Mouse (Mus musculus) myocyte (in vitro differentiated cells): ENCODE data around the gene Atp13a1. TPM values are rescaled to one million over a fixed set of nuclear protein-coding genes. Genes with fewer than 3 reads are reported as not detected.

Experiments used
- H3K27me3 ChIP-seq: one replicate; pipeline ENCODE4 v1.6.1; 2011; ENCODE audit not compliant: control insufficient read depth, insufficient read depth, insufficient read length
- H3K36me3 ChIP-seq: one replicate; pipeline ENCODE4 v1.6.1; 2011; ENCODE audit not compliant: control insufficient read depth, insufficient read depth
- H3K4me2 ChIP-seq: one replicate; pipeline ENCODE4 v1.6.1; 2011; ENCODE audit warnings: low read depth, control low read depth
- H3K4me3 ChIP-seq: one replicate; pipeline ENCODE4 v1.5.1; 2011; ENCODE audit warnings: mild to moderate bottlenecking, control low read depth, moderate library complexity
- H3K79me2 ChIP-seq: one replicate; pipeline ENCODE4 v1.6.1; 2011; ENCODE audit not compliant: control insufficient read depth, insufficient read depth
- H3ac ChIP-seq: one replicate; pipeline ENCODE4 v1.6.1; 2011; ENCODE audit not compliant: control insufficient read depth, insufficient read length
- CEBPB ChIP-seq: IDR thresholded peaks from 2 replicates; pipeline ENCODE4 v1.6.1; 2011; ENCODE audit warnings: mild to moderate bottlenecking, moderate library complexity; ENCODE audit not compliant: poor library complexity, insufficient read depth, severe bottlenecking
- E2F4 ChIP-seq: IDR thresholded peaks from one replicate; pipeline ENCODE4 v1.6.1; 2011; ENCODE audit warnings: mild to moderate bottlenecking, control low read depth, moderate library complexity; ENCODE audit not compliant: insufficient read depth
- MAX ChIP-seq: IDR thresholded peaks from one replicate; pipeline ENCODE4 v1.6.1; 2011; ENCODE audit warnings: low read depth, mild to moderate bottlenecking, control low read depth
- MYOD1 ChIP-seq, 3 experiments: IDR thresholded peaks; one replicate each; pipeline ENCODE4 v1.6.1; 2011; ENCODE audit warnings: control low read depth in 2 of 3, low read depth in 2 of 3, mild to moderate bottlenecking in 2 of 3, moderate library complexity in 1 of 3; ENCODE audit not compliant: insufficient read length in 2 of 3, control insufficient read depth in 1 of 3
- MYOG ChIP-seq, 3 experiments: IDR thresholded peaks; one replicate each; pipeline ENCODE4 v1.6.1; 2011; ENCODE audit warnings: control low read depth in 2 of 3, low read depth in 2 of 3, mild to moderate bottlenecking in 2 of 3; ENCODE audit not compliant: insufficient read length in 2 of 3, control insufficient read depth in 1 of 3, insufficient read depth in 1 of 3
- POLR2A ChIP-seq: IDR thresholded peaks from one replicate; pipeline ENCODE4 v1.6.1; 2011; ENCODE audit warnings: low read depth, mild to moderate bottlenecking, control low read depth, moderate library complexity; ENCODE audit not compliant: insufficient read length
- POLR2AphosphoS2 ChIP-seq: IDR thresholded peaks from one replicate; pipeline ENCODE4 v1.6.1; 2011; ENCODE audit warnings: low read depth, control low read depth; ENCODE audit not compliant: insufficient read length
- REST ChIP-seq: IDR thresholded peaks from one replicate; pipeline ENCODE4 v1.6.1; 2011; ENCODE audit warnings: mild to moderate bottlenecking, control low read depth, moderate library complexity; ENCODE audit not compliant: insufficient read depth, insufficient read length
- SRF ChIP-seq: IDR thresholded peaks from one replicate; pipeline ENCODE4 v1.6.1; 2011; ENCODE audit warnings: low read depth; ENCODE audit not compliant: control insufficient read depth, insufficient read length
- TCF12 ChIP-seq: IDR thresholded peaks from one replicate; pipeline ENCODE4 v1.6.1; 2011; ENCODE audit warnings: mild to moderate bottlenecking, control low read depth; ENCODE audit not compliant: poor library complexity, insufficient read depth, severe bottlenecking
- TCF3 ChIP-seq: IDR thresholded peaks from one replicate; pipeline ENCODE4 v1.6.1; 2011; ENCODE audit warnings: low read depth, control low read depth; ENCODE audit not compliant: insufficient read length
- USF1 ChIP-seq: IDR thresholded peaks from one replicate; pipeline ENCODE4 v1.6.1; 2011; ENCODE audit warnings: low read depth, mild to moderate bottlenecking, control low read depth, moderate library complexity
- polyA plus RNA-seq: library from polyadenylated mRNA; unstranded; fragments of >200 nt; fragmentation: generic; extraction: Trizol; gene quantifications from one replicate; pipeline ENCODE4 v1.2.1, GENCODE M21; 2012; ENCODE audit warnings: missing spikeins

Gene Atp13a1
- polyA plus RNA-seq, 1 experiment, result 35.6 TPM

DNA sequence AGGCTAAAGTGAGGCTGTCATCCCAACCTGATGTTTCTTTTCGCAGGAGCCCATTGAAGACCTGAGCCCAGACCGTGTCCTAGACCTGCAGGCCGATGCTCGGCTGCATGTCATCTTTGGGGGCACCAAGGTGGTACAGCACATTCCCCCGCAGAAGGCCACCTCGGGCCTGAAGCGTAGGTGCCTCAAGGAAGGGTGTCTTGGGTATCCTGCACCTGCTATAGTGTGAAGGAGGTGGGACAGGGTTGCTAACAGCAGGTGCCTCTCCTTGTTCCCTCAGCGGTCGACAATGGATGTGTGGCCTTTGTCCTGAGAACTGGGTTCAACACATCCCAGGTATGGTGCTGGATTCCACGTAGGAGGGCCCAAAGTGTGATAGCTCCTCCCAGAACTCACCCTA is 6.7 kb downstream of the Atp13a1 start:
- peaks cover 16% of the 10 kb centered on the region for H3K36me3 ChIP-seq
- TF ChIP-seq MYOG (IDR thresholded peaks at IDR 0.05; ENCODE audit: control insufficient read depth in 1 of 3, insufficient read depth in 1 of 3, insufficient read length in 2 of 3, low read depth in 2 of 3), result no peak
- no peak for TF ChIP-seq CEBPB
- no peak for TF ChIP-seq SRF
- TF ChIP-seq USF1, result no peak
- TF ChIP-seq POLR2AphosphoS2, result no peak
- no peak for TF ChIP-seq TCF12
- TF ChIP-seq POLR2A, result no peak
- no peak for TF ChIP-seq MYOD1 (IDR thresholded peaks at IDR 0.05; ENCODE audit: control insufficient read depth in 1 of 3, insufficient read length in 2 of 3, low read depth in 2 of 3)
- H3ac ChIP-seq, result no peak overlapping the region
- H3K4me2 ChIP-seq, result no peak overlapping the region
- no peaks in the 10 kb centered on the region for H3K27me3 ChIP-seq
- H3K4me3 ChIP-seq, result no peak overlapping the region
- H3K79me2 ChIP-seq, result peaks cover 13% of the 10 kb centered on the region

DNA sequence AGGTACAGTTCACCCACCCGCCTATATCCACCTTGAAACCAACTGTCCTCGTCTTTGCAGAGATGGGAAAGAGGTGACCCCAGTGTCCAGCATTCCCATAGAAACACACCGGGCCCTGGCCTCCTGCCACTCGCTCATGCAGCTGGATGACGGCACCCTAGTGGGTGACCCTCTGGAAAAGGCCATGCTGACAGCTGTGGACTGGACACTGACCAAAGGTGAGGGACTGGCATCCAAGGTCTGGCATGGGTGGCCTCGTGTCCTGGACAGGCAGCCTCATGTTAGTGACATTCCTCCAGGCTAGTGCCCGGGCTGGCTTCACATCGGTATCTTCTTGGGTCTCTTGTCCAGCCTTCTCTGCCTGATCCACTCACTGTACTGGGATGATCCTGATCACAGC is 8.3 kb downstream of the Atp13a1 start:
- H3K4me2 ChIP-seq, result no peak overlapping the region
- no peak overlapping the region for H3ac ChIP-seq
- H3K79me2 ChIP-seq, result no peaks in the 10 kb centered on the region
- no peak overlapping the region for H3K4me3 ChIP-seq
- H3K36me3 ChIP-seq, result peaks cover 16% of the 10 kb centered on the region
- TF ChIP-seq CEBPB (no peak), POLR2AphosphoS2 (no peak), TCF3 (no peak), USF1 (no peak), REST (no peak), POLR2A (no peak), E2F4 (no peak), MYOG (IDR thresholded peaks at IDR 0.05; ENCODE audit: control insufficient read depth in 1 of 3, insufficient read depth in 1 of 3, insufficient read length in 2 of 3, low read depth in 2 of 3) (no peak), TCF12 (no peak), MAX (no peak), SRF (no peak), MYOD1 (IDR thresholded peaks at IDR 0.05; ENCODE audit: control insufficient read depth in 1 of 3, insufficient read length in 2 of 3, low read depth in 2 of 3) (no peak)
- no peaks in the 10 kb centered on the region for H3K27me3 ChIP-seq

DNA sequence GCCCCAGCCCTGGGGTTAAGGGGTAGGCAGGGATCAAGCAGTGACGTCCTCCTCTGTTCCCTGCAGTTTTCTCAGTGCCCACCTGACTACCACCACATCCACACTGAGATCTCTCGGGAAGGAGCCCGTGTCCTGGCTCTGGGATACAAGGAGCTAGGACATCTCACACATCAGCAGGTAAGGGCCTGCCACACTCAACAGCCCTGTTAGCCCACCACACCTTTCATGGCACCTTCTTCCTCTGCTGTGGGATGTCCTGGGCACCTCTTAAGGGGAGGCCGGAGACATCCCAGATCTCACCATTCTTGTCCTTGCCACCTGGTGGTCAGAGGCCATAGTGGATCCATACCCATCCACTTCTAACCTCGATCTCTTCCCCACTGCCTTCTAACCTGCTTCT is 9.0 kb downstream of the Atp13a1 start:
- Histone ChIP-seq H3ac (no peak overlapping the region), H3K27me3 (no peaks in the 10 kb centered on the region), H3K4me3 (no peak overlapping the region), H3K79me2 (no peaks in the 10 kb centered on the region), H3K36me3 (peaks cover 14% of the 10 kb centered on the region), H3K4me2 (no peak overlapping the region)
- no peak for TF ChIP-seq TCF12
- no peak for TF ChIP-seq POLR2A
- no peak for TF ChIP-seq POLR2AphosphoS2
- no peak for TF ChIP-seq CEBPB
- no peak for TF ChIP-seq SRF
- no peak for TF ChIP-seq USF1
- TF ChIP-seq MAX, result no peak
- no peak for TF ChIP-seq MYOG (IDR thresholded peaks at IDR 0.05; ENCODE audit: control insufficient read depth in 1 of 3, insufficient read depth in 1 of 3, insufficient read length in 2 of 3, low read depth in 2 of 3)
- TF ChIP-seq REST, result no peak
- TF ChIP-seq MYOD1 (IDR thresholded peaks at IDR 0.05; ENCODE audit: control insufficient read depth in 1 of 3, insufficient read length in 2 of 3, low read depth in 2 of 3), result no peak
- no peak for TF ChIP-seq TCF3
- no peak for TF ChIP-seq E2F4

DNA sequence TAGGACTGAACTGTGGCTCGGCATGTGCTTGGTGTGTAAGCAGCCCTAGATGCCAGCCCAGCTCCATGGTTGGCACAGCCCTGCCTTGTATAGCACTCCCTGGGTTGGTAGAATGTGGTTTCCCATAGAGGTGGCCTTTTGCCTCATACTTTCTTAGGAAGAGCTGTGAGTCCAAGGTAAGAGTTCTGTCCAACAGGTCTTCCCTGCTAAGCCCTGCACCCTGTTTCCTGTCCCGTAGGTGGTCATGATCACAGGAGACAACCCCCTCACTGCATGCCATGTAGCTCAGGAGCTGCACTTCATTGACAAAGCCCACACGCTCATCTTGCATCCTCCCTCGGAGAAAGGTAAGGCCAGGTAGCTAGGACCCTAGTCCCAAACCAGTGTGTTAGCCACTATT is 10.8 kb downstream of the Atp13a1 start:
- Histone ChIP-seq H3K4me3 (no peak overlapping the region), H3K36me3 (peaks cover 3% of the 10 kb centered on the region), H3ac (no peak overlapping the region), H3K79me2 (no peaks in the 10 kb centered on the region), H3K27me3 (no peaks in the 10 kb centered on the region), H3K4me2 (no peak overlapping the region)
- no peak for TF ChIP-seq MYOG (IDR thresholded peaks at IDR 0.05; ENCODE audit: control insufficient read depth in 1 of 3, insufficient read depth in 1 of 3, insufficient read length in 2 of 3, low read depth in 2 of 3)
- no peak for TF ChIP-seq SRF
- TF ChIP-seq USF1, result no peak
- TF ChIP-seq REST, result no peak
- TF ChIP-seq MAX, result no peak
- no peak for TF ChIP-seq POLR2AphosphoS2
- no peak for TF ChIP-seq POLR2A
- TF ChIP-seq E2F4, result no peak
- TF ChIP-seq TCF12, result no peak

DNA sequence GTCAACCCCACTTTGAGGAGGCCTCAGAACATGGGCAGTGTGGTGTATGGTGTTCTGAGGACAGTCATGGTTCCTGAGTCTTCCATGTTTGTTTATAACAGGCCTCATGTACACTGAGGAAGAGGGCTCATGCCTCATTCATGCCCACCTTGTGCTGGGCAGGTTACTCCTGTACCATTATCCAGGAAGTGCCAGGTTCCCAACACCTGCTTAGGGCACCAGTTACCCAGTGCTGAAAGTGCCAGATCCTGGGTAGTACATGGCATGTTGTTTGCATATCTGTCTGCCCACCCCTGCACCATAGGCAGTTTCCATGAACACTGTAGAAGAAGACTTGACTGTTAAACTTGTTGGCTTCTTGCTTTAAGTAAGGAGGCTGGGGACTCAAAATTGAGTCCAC is 11.3 kb downstream of the Atp13a1 start:
- no peak overlapping the region for H3K4me3 ChIP-seq
- H3ac ChIP-seq, result no peak overlapping the region
- H3K27me3 ChIP-seq, result no peaks in the 10 kb centered on the region
- no peak overlapping the region for H3K4me2 ChIP-seq
- peaks cover 3% of the 10 kb centered on the region for H3K36me3 ChIP-seq
- no peaks in the 10 kb centered on the region for H3K79me2 ChIP-seq
- TF ChIP-seq MYOD1 (IDR thresholded peaks at IDR 0.05; ENCODE audit: control insufficient read depth in 1 of 3, insufficient read length in 2 of 3, low read depth in 2 of 3) (no peak), MAX (no peak), CEBPB (no peak), E2F4 (no peak), SRF (no peak), USF1 (no peak), POLR2A (no peak), TCF3 (no peak), TCF12 (no peak), REST (no peak), MYOG (IDR thresholded peaks at IDR 0.05; ENCODE audit: control insufficient read depth in 1 of 3, insufficient read depth in 1 of 3, insufficient read length in 2 of 3, low read depth in 2 of 3) (no peak), POLR2AphosphoS2 (no peak)
